Mouse (Mus musculus): ENCODE data around the gene Kcnc4. TPM values are rescaled to one million over a fixed set of nuclear protein-coding genes. Genes with fewer than 3 reads are reported as not detected.
A peak's percentile ranks its signal among the peaks of the same experiment; 100 is the strongest.

Kcnc4 gene
- total RNA-seq, 2 experiments from 2014 or later = 68.4 to 73.4 TPM

- intact Hi-C loops (cut with DNase I) = no loop called here
Measured at GRCm38 (mm10) chr3:107491459-107491858, 32.1 kb upstream of the Kcnc4 start.

GRCm38 (mm10) chr3:107488637-107489036 lies 29.3 kb upstream of the Kcnc4 start:
- Histone ChIP-seq H3K27ac (no peak overlapping the region), H3K4me3 (no peak overlapping the region)
- intact Hi-C loops (cut with DNase I) = loop anchor here (10.0 kb wide), 1 partner anchor 126 kb away; no protein-coding TSS in a partner anchor
- no peak for DNase-seq (ENCODE audit: extremely low spot score in 1 of 2, low spot score in 2 of 2)
- TF ChIP-seq CTCF (IDR thresholded peaks at IDR 0.05) = no peak

More at GRCm38 (mm10) chr3:107491459-107491858, 32.1 kb upstream of the Kcnc4 start:
- H3K27ac ChIP-seq = no peak overlapping the region
- no peak for TF ChIP-seq CTCF (IDR thresholded peaks at IDR 0.05)
- DNase-seq (ENCODE audit: extremely low spot score in 1 of 2, low spot score in 2 of 2) = peak; percentile 62 to 75
- no peak overlapping the region for H3K4me3 ChIP-seq

DNA sequence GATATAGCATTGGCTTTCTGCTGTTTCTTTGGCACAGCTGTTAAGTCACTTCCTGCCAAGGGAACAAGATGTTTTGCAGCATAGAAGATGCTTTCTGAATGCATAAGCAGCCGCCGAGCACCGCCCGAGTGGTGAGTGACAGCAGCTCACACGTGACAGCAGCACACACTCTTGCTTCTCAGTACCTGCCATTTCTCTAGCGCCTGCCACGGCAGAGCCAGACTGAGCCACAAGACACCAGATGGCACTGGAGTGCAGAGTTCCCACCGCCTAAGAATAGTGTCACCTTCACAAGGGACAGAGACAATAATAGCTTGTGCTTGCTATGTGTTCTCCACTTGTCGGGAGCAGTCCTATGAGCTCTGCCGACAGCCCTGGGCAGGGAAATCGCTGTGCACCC lies 23.9 kb upstream of the Kcnc4 start:
- TF ChIP-seq CTCF (IDR thresholded peaks at IDR 0.05) = peak; percentile 36
- no peak overlapping the region for H3K4me3 ChIP-seq
- peak; percentile 60 to 78 for DNase-seq (ENCODE audit: extremely low spot score in 1 of 2, low spot score in 2 of 2)
- peak overlapping the region; percentile 61 for H3K27ac ChIP-seq
- intact Hi-C loops (cut with DNase I) = loop anchor here (10.0 kb wide), 1 partner anchor 132 kb away; no protein-coding TSS in a partner anchor

- Histone ChIP-seq H3K4me3 (no peak overlapping the region), H3K27ac (no peak overlapping the region)
- DNase-seq (ENCODE audit: extremely low spot score in 1 of 2, low spot score in 2 of 2) = no peak
- TF ChIP-seq CTCF (IDR thresholded peaks at IDR 0.05) = no peak; the same call in 1 of the 2 replicates
- intact Hi-C loops (cut with DNase I) = loop anchor here (10.0 kb wide), 1 partner anchor 134 kb away; no protein-coding TSS in a partner anchor
Measured at GRCm38 (mm10) chr3:107480660-107481059, 21.3 kb upstream of the Kcnc4 start.

DNA sequence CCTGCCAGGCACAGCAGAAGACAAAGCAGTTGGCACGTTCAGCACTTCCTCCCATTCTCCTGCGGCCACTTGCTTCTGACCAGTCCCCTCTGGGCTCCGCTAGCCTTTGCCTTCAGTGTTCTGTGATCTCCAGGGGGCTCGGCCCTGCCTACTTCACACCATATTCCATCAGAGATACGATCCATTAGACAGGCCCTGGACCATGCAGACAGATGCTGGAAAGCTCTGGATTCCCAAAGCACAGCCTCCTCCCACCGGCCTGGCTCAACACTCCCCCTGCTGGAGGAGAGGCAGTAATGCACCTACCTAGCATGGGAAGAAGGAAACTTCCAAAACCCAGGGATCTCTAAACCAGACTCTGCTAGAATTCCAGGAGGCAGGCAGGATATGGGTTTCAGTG lies 12.8 kb upstream of the Kcnc4 start:
- peak; percentile 100 for TF ChIP-seq CTCF (IDR thresholded peaks at IDR 0.05)
- H3K27ac ChIP-seq = 0 out of 2 replicates have a peak overlapping the region, but pooled peaks have one; percentile 36
- intact Hi-C loops (cut with DNase I) = no loop called here
- DNase-seq (ENCODE audit: extremely low spot score in 1 of 2, low spot score in 2 of 2) = peak in 1 of 2 experiments; percentile 59
- H3K4me3 ChIP-seq = no peak overlapping the region

- no peak overlapping the region for H3K4me3 ChIP-seq
- TF ChIP-seq CTCF (IDR thresholded peaks at IDR 0.05) = no peak
- no peak overlapping the region for H3K27ac ChIP-seq
- intact Hi-C loops (cut with DNase I) = loop anchor here (10.0 kb wide), 1 partner anchor 364 kb away; the partner anchor contains the start of gene Kcna2
- DNase-seq (ENCODE audit: extremely low spot score in 1 of 2, low spot score in 2 of 2) = no peak
Measured at GRCm38 (mm10) chr3:107469059-107469458, 9.7 kb upstream of the Kcnc4 start.

DNA sequence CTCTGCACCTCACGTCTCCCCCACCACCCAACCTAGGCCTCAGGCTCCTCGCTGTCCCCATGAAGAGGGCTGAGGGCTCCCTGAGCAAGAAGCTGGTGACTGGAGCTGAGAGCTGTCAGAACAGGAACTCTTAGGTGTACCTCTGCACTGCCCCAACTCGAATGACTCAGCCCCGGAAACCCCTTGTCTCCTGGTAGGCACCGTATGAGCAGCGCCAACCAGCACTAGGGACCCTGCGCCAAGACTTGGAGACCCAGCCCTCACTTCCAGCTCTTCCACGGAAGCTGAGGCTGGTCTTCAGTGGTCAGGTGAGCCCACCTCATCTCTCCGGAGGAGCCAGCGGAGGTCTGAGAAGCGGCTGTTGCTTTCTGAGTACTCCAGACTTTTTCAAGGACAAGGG lies 8.8 kb upstream of the Kcnc4 start:
- H3K27ac ChIP-seq = peak overlapping the region; percentile 76
- intact Hi-C loops (cut with DNase I) = loop anchor here (10.0 kb wide), 1 partner anchor 363 kb away; the partner anchor contains the start of gene Kcna2
- TF ChIP-seq CTCF (IDR thresholded peaks at IDR 0.05) = no peak
- no peak for DNase-seq (ENCODE audit: extremely low spot score in 1 of 2, low spot score in 2 of 2)
- no peak overlapping the region for H3K4me3 ChIP-seq

DNA sequence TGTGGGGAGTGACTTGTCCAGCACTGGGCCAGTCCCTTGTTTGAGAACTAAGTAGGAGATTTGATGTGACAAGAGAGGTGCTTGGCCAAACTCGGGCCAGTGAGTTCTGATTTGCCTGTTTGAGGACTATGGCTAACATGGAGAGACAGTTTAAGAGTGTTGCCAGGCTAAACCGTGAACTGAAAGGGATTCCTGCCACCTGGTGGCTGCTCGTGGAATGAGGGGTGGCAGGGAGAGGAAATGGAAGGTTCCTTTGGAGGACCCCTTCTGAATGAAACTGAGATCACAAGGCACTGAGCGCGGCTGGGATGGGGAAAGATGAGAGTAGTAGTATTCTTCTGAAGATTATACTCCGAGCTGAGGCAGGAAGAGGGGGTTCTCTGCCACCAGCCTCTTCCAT lies 7.2 kb upstream of the Kcnc4 start:
- TF ChIP-seq CTCF (IDR thresholded peaks at IDR 0.05) = peak; percentile 93
- peak; percentile 72 to 78 for DNase-seq (ENCODE audit: extremely low spot score in 1 of 2, low spot score in 2 of 2)
- intact Hi-C loops (cut with DNase I) = loop anchor here (1.0 to 10.0 kb wide), 4 partner anchors 109 to 362 kb away; partner anchors contain the start of gene Kcna2
- Histone ChIP-seq H3K27ac (no peak overlapping the region), H3K4me3 (no peak overlapping the region)

DNA sequence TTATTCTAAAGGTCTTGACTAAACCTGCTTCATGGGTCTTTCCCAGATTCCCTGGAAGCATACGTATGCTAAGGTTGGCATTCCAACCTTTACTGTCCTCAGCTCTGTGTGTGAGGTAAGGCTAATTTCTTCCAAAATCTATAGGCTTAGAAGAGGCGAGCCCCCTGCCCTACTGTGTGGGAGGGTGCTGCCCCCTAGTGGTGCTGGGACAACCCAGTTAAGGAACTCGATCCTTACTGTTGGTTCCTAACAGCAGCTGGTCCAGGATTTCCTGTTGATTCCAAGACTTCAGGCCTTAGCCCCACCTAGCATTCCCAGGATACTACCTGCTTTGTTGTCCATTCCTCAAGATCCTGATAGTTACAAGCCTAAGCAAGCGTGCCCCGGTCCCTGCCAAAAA lies 2.8 kb upstream of the Kcnc4 start:
- H3K27ac ChIP-seq = no peak overlapping the region
- intact Hi-C loops (cut with DNase I) = loop anchor here (1.0 to 10.0 kb wide), 2 partner anchors 105 to 357 kb away; partner anchors contain the start of gene Kcna2
- peak; percentile 97 for TF ChIP-seq CTCF (IDR thresholded peaks at IDR 0.05)
- no peak overlapping the region for H3K4me3 ChIP-seq
- DNase-seq (ENCODE audit: extremely low spot score in 1 of 2, low spot score in 2 of 2) = peak; percentile 74 to 87

DNA sequence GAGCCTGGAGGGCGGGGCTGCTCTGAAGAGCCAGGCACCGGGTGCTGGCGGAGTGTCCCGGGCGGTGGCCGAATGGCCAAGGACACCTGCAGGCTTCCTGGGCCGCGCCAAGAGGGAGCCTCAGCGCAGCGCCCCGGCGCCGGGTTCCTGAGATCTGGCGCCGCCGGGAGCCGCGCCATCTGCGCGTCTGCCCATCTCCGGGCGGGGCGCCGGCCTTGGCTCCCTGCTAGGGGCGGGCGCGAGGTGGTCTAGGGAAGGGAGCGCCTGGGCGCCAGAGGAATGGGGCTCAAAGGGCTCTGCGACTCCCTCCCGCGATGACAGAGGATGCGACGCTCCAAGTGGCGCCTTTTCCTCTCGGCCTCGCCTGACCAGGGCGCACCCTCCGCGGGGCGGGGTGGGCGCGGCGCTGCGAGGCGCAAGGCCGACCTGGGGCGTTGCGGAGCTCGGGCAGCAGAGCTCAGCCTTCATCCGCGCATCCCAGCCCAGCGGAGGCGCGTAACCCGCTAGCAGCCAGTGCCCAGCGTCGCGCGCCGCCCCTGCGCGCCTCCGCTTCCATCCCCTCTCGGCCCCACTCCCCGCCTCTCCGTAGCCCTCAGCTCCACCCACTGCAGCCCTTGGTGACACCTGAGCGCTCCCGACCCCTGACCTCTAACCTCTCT lies 550 bp upstream of the Kcnc4 start:
- Histone ChIP-seq H3K27ac (peak overlapping the region; percentile 89), H3K4me3 (peak overlapping the region; percentile 70)
- TF ChIP-seq CTCF (IDR thresholded peaks at IDR 0.05) = no peak
- no peak for DNase-seq (ENCODE audit: extremely low spot score in 1 of 2, low spot score in 2 of 2)
- intact Hi-C loops (cut with DNase I) = loop anchor here (10.0 kb wide), 1 partner anchor 355 kb away; the partner anchor contains the start of gene Kcna2

DNA sequence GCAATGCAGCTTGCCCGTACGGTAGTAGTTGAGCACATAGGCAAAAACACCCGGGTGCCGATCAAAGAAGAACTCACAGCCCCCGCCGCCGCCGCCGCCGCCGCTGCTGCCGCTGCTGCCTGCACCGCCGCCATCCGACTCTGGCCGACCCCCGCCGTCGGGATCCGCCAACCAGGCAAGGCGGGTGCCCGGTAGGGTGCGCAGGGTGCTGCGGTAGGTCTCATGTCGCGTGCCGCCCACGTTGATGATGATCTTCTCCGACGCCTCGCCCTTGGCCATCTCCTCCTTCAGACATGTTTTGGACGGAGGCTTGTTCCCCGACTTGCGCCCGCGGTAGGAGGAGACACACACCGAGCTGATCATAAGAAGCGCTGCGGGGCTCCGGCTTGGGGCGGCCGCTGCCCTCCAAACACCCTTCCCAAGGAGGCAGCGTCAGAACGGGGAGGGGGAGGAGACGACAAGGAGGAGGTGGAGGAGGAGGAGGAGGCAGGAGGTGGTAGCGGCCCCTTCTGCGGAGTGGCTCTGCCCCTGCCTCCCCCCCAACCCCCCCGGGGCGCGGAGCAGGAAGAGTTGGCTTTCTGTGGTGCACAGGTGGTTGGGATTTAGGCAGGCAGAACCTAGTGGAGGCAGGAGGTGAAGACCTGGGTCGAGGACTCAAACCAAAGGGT lies 690 bp downstream of the Kcnc4 start:
- no peak; the same call in 1 of the 2 replicates for TF ChIP-seq CTCF (IDR thresholded peaks at IDR 0.05)
- H3K27ac ChIP-seq = peak overlapping the region; percentile 89
- H3K4me3 ChIP-seq = peak overlapping the region; percentile 70
- peak in 1 of 2 experiments; percentile 69 for DNase-seq (ENCODE audit: extremely low spot score in 1 of 2, low spot score in 2 of 2)
- intact Hi-C loops (cut with DNase I) = no loop called here

DNA sequence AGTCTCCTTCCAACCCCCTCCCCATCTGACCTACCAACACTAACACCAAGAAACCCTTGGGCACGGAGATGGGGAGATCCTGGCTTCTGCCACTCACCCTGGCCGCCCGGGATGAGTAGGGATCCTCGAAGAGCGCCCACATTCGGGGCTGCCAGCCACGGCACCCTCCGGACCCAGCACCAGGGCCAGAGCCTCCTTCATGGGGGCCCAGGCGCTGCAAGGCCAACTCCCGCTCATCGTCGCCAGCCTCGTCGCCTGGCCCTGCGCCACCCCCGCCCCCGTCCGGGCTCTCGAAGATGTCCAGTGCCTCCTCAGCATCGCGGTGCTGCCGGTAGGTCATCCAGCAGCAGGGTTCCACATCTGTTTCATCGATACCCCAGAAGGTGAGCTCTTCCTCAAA lies 1.2 kb downstream of the Kcnc4 start:
- peak overlapping the region; percentile 70 for H3K4me3 ChIP-seq
- H3K27ac ChIP-seq = peak overlapping the region; percentile 89
- DNase-seq (ENCODE audit: extremely low spot score in 1 of 2, low spot score in 2 of 2) = peak in 1 of 2 experiments; percentile 54
- intact Hi-C loops (cut with DNase I) = no loop called here
- TF ChIP-seq CTCF (IDR thresholded peaks at IDR 0.05) = no peak
